8 mouse cellular contexts compared by ENCODE assay signal in genomic region chr8:94386214-94387026, GRCm38 (mm10). TPM values are rescaled to one million over a fixed set of nuclear protein-coding genes. Genes with fewer than 3 reads are reported as not detected.
DNase-seq lines count a peak whose midpoint lies in the region; ATAC-seq and TF ChIP-seq lines count a peak whose summit lies in the region.

Gene Herpud1 (plus strand): TSS chr8:94386438.

- TF ChIP-seq CTCF in Patski (IDR thresholded peaks at IDR 0.05) = no peak

- H3K27me3 ChIP-seq in Patski = no peaks in the 10 kb centered on the region
- H3K27me3 ChIP-seq in hindbrain, embryonic 14.5 days (ENCODE audit: control insufficient read depth, insufficient read depth, low read length) = no peaks in the 10 kb centered on the region

- peak within 1 kb of the TSS; percentile 76 for H3K4me2 ChIP-seq in hindbrain, embryonic 14.5 days (replicated peaks)

- H3K9ac ChIP-seq in hindbrain, embryonic 14.5 days = peak within 1 kb of the TSS; percentile 95

- H3K36me3 ChIP-seq in hindbrain, embryonic 14.5 days (replicated peaks; ENCODE audit: control insufficient read depth, insufficient read depth) = peaks cover 23% of the 10 kb centered on the region

- H3K4me3 ChIP-seq in hindbrain, embryonic 14.5 days (replicated peaks; ENCODE audit: low read length) = peak within 1 kb of the TSS; percentile 88

- DNase-seq in Patski (ENCODE audit: low read depth, low spot score) = peak; percentile 78
- peak; percentile 98 to 99 for DNase-seq in cerebellum, postnatal 14 days
- DNase-seq in frontal cortex, postnatal 25 days (ENCODE audit: low spot score in 2 of 2) = peak; percentile 97
- DNase-seq in hindbrain, embryonic 14.5 days (ENCODE audit: low spot score) = peak; percentile 93
- peak; percentile 98 to 99 for DNase-seq in layer of hippocampus, postnatal 36 days
- DNase-seq in lung, postnatal 36 days = peak; percentile 99
- DNase-seq in retina, postnatal 1 day = peak; percentile 98
- peak; percentile 96 to 97 for DNase-seq in urinary bladder, adult 18-20 months (ENCODE audit: low spot score in 2 of 2)

- CTCF ChIA-PET in Patski (lab: Charles Lee) = no interaction called here

- under 1% methylated on average over 65 of the region's 65 CpGs for WGBS in hindbrain, embryonic 14.5 days

- POLR2A ChIA-PET in Patski (lab: Charles Lee) = interaction anchor here (0.7 to 1.5 kb wide), 2 partner anchors 9 to 43 kb away, joined by 3 read pairs; no protein-coding TSS in a partner anchor

- peak; percentile 97 for ATAC-seq in Patski
- ATAC-seq in hindbrain, embryonic 14.5 days (ENCODE audit: low FRiP score) = peak; percentile 100

- peaks cover 16% of the 10 kb centered on the region for H3K4me1 ChIP-seq in hindbrain, embryonic 14.5 days (replicated peaks; ENCODE audit: control insufficient read depth, insufficient read depth, low read length)

- H3K27ac ChIP-seq in hindbrain, embryonic 14.5 days = peak within 1 kb of the TSS; percentile 96

- H3K9me3 ChIP-seq in hindbrain, embryonic 14.5 days (ENCODE audit: control insufficient read depth, low read length) = no peaks in the 10 kb centered on the region

- in situ Hi-C loops in Patski (cut with MboI; ENCODE audit: low pct_unique_long_range_greater_than_20kb) = no loop called here

RNA-seq across cellular contexts. Expression of gene Herpud1, which starts in this region (rescaled TPM):
- polyA plus RNA-seq in Patski (2021) = 77.7 TPM
- polyA plus RNA-seq in hindbrain, embryonic 14.5 days (2014; fragmentation: Nextera tagmentation; extraction: Ambion mirVana) = 66.6 and 79.8 TPM in 2 replicates
- total RNA-seq in layer of hippocampus, postnatal 36 days (2021) = 10 to 100 TPM; 54.8 to 80.2 TPM

Comparison
In these comparisons a context has a peak if more than half of its experiments do, and no peak if none do; other contexts are left out.
1. Peak in every context shown above with its lines: DNase-seq, ATAC-seq, H3K4me3 ChIP-seq and H3K27ac ChIP-seq.